Mouse (Mus musculus) neural tube, postnatal 0 days (tissue): Measurements from ENCODE around the gene Acsm4. TPM values are rescaled to one million over a fixed set of nuclear protein-coding genes. Genes with fewer than 3 reads are reported as not detected.

Experiments
- polyA plus RNA-seq: library from polyadenylated mRNA; unstranded; fragments of >200 nt; fragmentation: Nextera tagmentation; extraction: Ambion mirVana; gene quantifications from 2 replicates; pipeline ENCODE4 v1.2.1, GENCODE M21; 2015

The Acsm4 gene
- not detected in 2 replicates for polyA plus RNA-seq

GRCm38 (mm10) chr7:119689726-119690125, at the start of gene Acsm4:
Gene Acsm4 (plus strand): TSS chr7:119690026.

GRCm38 (mm10) chr7:119720253-119720946, 30.6 kb downstream of the Acsm4 start, which contains the start of gene Thumpd1:
Gene Thumpd1 (minus strand): TSS chr7:119720798.

GRCm38 (mm10) chr7:119760527-119760951, 70.7 kb downstream of the Acsm4 start, which contains the start of gene Acsm3:
Gene Acsm3 (plus strand): TSS chr7:119760923.

Other genes with a start within 250 kb of the Acsm4 start
- gene Gp2, start 230.7 kb upstream of the Acsm4 start, polyA plus RNA-seq, result not detected in 2 replicates
- gene Umod, start 210.7 kb upstream of the Acsm4 start, polyA plus RNA-seq, result not detected in 2 replicates
- gene Acsm5, start 170.6 kb upstream of the Acsm4 start, polyA plus RNA-seq, result 0.25 and 0.32 TPM in 2 replicates
- gene Pdilt, start 166.5 kb upstream of the Acsm4 start, polyA plus RNA-seq, result 0.10 and 0.12 TPM in 2 replicates
- not detected in 2 replicates for gene Acsm2, start 135.7 kb upstream of the Acsm4 start, polyA plus RNA-seq
- not detected in 2 replicates for gene Acsm1, start 83.0 kb upstream of the Acsm4 start, polyA plus RNA-seq
- gene Thumpd1, start 30.8 kb downstream of the Acsm4 start, polyA plus RNA-seq, result 44.6 and 47.4 TPM in 2 replicates
- gene Acsm3, start 70.9 kb downstream of the Acsm4 start, polyA plus RNA-seq, result 0.13 and 0.43 TPM in 2 replicates
- 6.6 TPM in 2 replicates for gene Rexo5, start 104.0 kb downstream of the Acsm4 start, polyA plus RNA-seq
- 9.0 and 9.4 TPM in 2 replicates for gene Eri2, start 104.0 kb downstream of the Acsm4 start, polyA plus RNA-seq
- 21.3 and 21.6 TPM in 2 replicates for gene Lyrm1, start 205.8 kb downstream of the Acsm4 start, polyA plus RNA-seq
- gene Dcun1d3, start 206.3 kb downstream of the Acsm4 start, polyA plus RNA-seq, result 11.3 and 11.8 TPM in 2 replicates